In genomic region chr17:49992625-49993603, GRCm38 (mm10) we compare ENCODE assay signal across 16 mouse cellular contexts.
DNase-seq lines count a peak whose midpoint lies in the region; ATAC-seq lines count a peak whose summit lies in the region.
"Had no signal": no experiment of that assay in that cellular context is flagged by ENCODE, and none has a peak within 500 bp of the region (broad histone marks: within the 10 kb centered on the region; RNA-seq: fewer than 3 reads in every experiment).

No protein-coding gene starts in this region.

- intact Hi-C loops in left cerebral cortex, postnatal 10 days (cut with DNase I), result no loop called here

- peaks cover 12% of the 10 kb centered on the region for H3K36me3 ChIP-seq in heart, embryonic 13.5 days
- no peaks in the 10 kb centered on the region for H3K36me3 ChIP-seq in liver, embryonic 12.5 days
- H3K36me3 ChIP-seq in splenic B cell, adult 2 months (ENCODE audit: control insufficient read depth, insufficient read depth, low read length, poor library complexity, severe bottlenecking), result peaks cover 6% of the 10 kb centered on the region; the same call in 1 of the 2 replicates
- H3K36me3 ChIP-seq: embryonic facial prominence, embryonic 12.5 days had no signal

- ATAC-seq in heart, embryonic 13.5 days (ENCODE audit: extremely low read depth, insufficient number of reproducible peaks, low FRiP score, low TSS enrichment), result no peak
- ATAC-seq in liver, embryonic 12.5 days, result no peak
- ATAC-seq: intestine, embryonic 16.5 days had no signal

- no peak overlapping the region for H3K4me2 ChIP-seq in heart, embryonic 13.5 days
- no peak overlapping the region for H3K4me2 ChIP-seq in liver, embryonic 12.5 days
- H3K4me2 ChIP-seq: embryonic facial prominence, embryonic 12.5 days had no signal

- H3K9me3 ChIP-seq in heart, embryonic 13.5 days, result no peaks in the 10 kb centered on the region
- no peaks in the 10 kb centered on the region for H3K9me3 ChIP-seq in liver, embryonic 12.5 days (replicated peaks)
- H3K9me3 ChIP-seq: embryonic facial prominence, embryonic 12.5 days had no signal

- no peak overlapping the region for H3K9ac ChIP-seq in heart, embryonic 13.5 days
- H3K9ac ChIP-seq in liver, embryonic 12.5 days, result no peak overlapping the region
- H3K9ac ChIP-seq: embryonic facial prominence, embryonic 12.5 days; liver, embryonic 14.5 days had no signal

- no peak overlapping the region for H3K4me3 ChIP-seq in heart, embryonic 13.5 days
- H3K4me3 ChIP-seq in liver, embryonic 12.5 days, result no peak overlapping the region
- H3K4me3 ChIP-seq: embryonic facial prominence, embryonic 12.5 days had no signal

- 44% methylated on average over 11 of the region's 11 CpGs for WGBS in heart, embryonic 13.5 days
- 79% methylated on average over 11 of the region's 11 CpGs for WGBS in liver, embryonic 12.5 days (ENCODE audit: insufficient replicate concordance)

- H3K27ac ChIP-seq in heart, embryonic 13.5 days (replicated peaks), result peak overlapping the region; percentile 36; the same call in 1 of the 2 replicates
- H3K27ac ChIP-seq in liver, embryonic 12.5 days, result 0 out of 2 replicates have a peak overlapping the region, but pooled peaks have one; percentile 27
- H3K27ac ChIP-seq: embryonic facial prominence, embryonic 12.5 days; liver, embryonic 14.5 days had no signal

- H3K4me1 ChIP-seq in heart, embryonic 13.5 days, result peaks cover 26% of the 10 kb centered on the region
- no peaks in the 10 kb centered on the region for H3K4me1 ChIP-seq in liver, embryonic 12.5 days
- H3K4me1 ChIP-seq: embryonic facial prominence, embryonic 12.5 days had no signal

- no peak for DNase-seq in heart, adult 9 months (ENCODE audit: low spot score in 2 of 2)
- DNase-seq in liver, result no peak
- DNase-seq in brain, adult 2 months (ENCODE audit: low read depth, low spot score), result peak; percentile 50
- peak; percentile 37 for DNase-seq in splenic B cell, adult 2 months (ENCODE audit: low read depth, low spot score)
- no peak for DNase-seq in left cerebral cortex, postnatal 10 days (ENCODE audit: extremely low spot score in 1 of 2, low spot score in 2 of 2)
- DNase-seq: adrenal gland, adult 2 months; cerebellum, adult 9-11 months; gastrocnemius, postnatal 10 days; kidney, postnatal 25 days; midbrain, embryonic 14.5 days; thymus, adult 18-20 months had no signal

- H3K27me3 ChIP-seq in heart, embryonic 13.5 days (replicated peaks), result no peaks in the 10 kb centered on the region
- no peaks in the 10 kb centered on the region for H3K27me3 ChIP-seq in liver, embryonic 12.5 days (replicated peaks)
- H3K27me3 ChIP-seq in splenic B cell, adult 2 months (ENCODE audit: control insufficient read depth, insufficient read depth, low read length, poor library complexity, severe bottlenecking), result no peaks in the 10 kb centered on the region
- H3K27me3 ChIP-seq: embryonic facial prominence, embryonic 12.5 days had no signal

Comparison
In these comparisons a context has a peak if more than half of its experiments do, and no peak if none do; other contexts are left out.
1. DNase-seq: peak in brain, adult 2 months (single experiment) and splenic B cell, adult 2 months (single experiment); none in heart, adult 9 months (0 of 2), liver (single experiment) and left cerebral cortex, postnatal 10 days (0 of 2).